Mouse (Mus musculus): ENCODE measurements at regions not wholly inside any gene's neighbourhood (a gene's known extent, or its start where the extent isn't known, plus 50 kb on each side); places are given as distances from the start of the nearest gene placed in this dataset.

- TF ChIP-seq CTCF (IDR thresholded peaks at IDR 0.05; ENCODE audit: extremely low read depth, insufficient read depth, insufficient read length, insufficient replicate concordance): no peak
- TF ChIP-seq POLR2A (IDR thresholded peaks at IDR 0.05; ENCODE audit: low read depth, low read length): no peak
Measured at GRCm38 (mm10) chr11:44153576-44153975, 246.3 kb upstream of the Il12b start.

Measured in spleen, adult 2 months (tissue).